Mouse (Mus musculus): ENCODE measurements around the gene Atp6v1f. TPM values are rescaled to one million over a fixed set of nuclear protein-coding genes. Genes with fewer than 3 reads are reported as not detected.

Atp6v1f gene
- 100 to 1,000 TPM; 317 to 338 TPM for polyA plus RNA-seq (2017; shearing (Covaris generic))

GRCm38 (mm10) chr6:29467583-29468354, at the start of gene Atp6v1f:
Gene Atp6v1f, plus strand, starts transcription at chr6:29467718.

GRCm38 (mm10) chr6:29433038-29433803, 34.3 kb upstream of the Atp6v1f start, which contains the start of gene Flnc:
Gene Flnc, plus strand, starts transcription at chr6:29433256.

GRCm38 (mm10) chr6:29471137-29471536, 3.6 kb downstream of the Atp6v1f start, which contains the start of gene Atp6v1fnb:
Gene Atp6v1fnb, plus strand, starts transcription at chr6:29471437.

GRCm38 (mm10) chr6:29507447-29508309, 40.2 kb downstream of the Atp6v1f start, which contains the start of gene Kcp:
Gene Kcp, minus strand, starts transcription at chr6:29507952.

Other genes with a start within 250 kb of the Atp6v1f start
- gene Hilpda, start 195.2 kb upstream of the Atp6v1f start, polyA plus RNA-seq (2017; shearing (Covaris generic)): 10 to 100 TPM; 30.8 to 33.0 TPM
- gene Fam71f2, start 188.1 kb upstream of the Atp6v1f start, polyA plus RNA-seq (2017; shearing (Covaris generic)): 1 to 10 TPM in 1 of 2 experiments, not detected in 1; 2.7 TPM
- not detected for gene Fam71f1, start 148.6 kb upstream of the Atp6v1f start, polyA plus RNA-seq (2017; shearing (Covaris generic))
- gene Calu, start 119.6 kb upstream of the Atp6v1f start, polyA plus RNA-seq (2017; shearing (Covaris generic)): 100 to 1,000 TPM in 1 of 2 experiments, 10 to 100 TPM in 1; 83.5 to 120 TPM
- gene Opn1sw, start 79.2 kb upstream of the Atp6v1f start, polyA plus RNA-seq (2017; shearing (Covaris generic)): 1 to 10 TPM in 1 of 2 experiments, under 1 TPM in 1; 0.10 to 1.1 TPM
- 1 to 10 TPM; 2.0 to 5.2 TPM for gene Ccdc136, start 71.4 kb upstream of the Atp6v1f start, polyA plus RNA-seq (2017; shearing (Covaris generic))
- gene Flnc, start 34.5 kb upstream of the Atp6v1f start, polyA plus RNA-seq (2017; shearing (Covaris generic)): under 1 TPM; 0.06 to 0.34 TPM
- under 1 TPM in 1 of 2 experiments, not detected in 1; 0.78 TPM for gene Atp6v1fnb, start 3.7 kb downstream of the Atp6v1f start, polyA plus RNA-seq (2017; shearing (Covaris generic))
- 1 to 10 TPM in 1 of 2 experiments, under 1 TPM in 1; 0.40 to 5.9 TPM for gene Kcp, start 40.2 kb downstream of the Atp6v1f start, polyA plus RNA-seq (2017; shearing (Covaris generic))
- gene Irf5, start 58.9 kb downstream of the Atp6v1f start, polyA plus RNA-seq (2017; shearing (Covaris generic)): 10 to 100 TPM; 20.2 to 42.7 TPM
- gene Tnpo3, start 142.2 kb downstream of the Atp6v1f start, polyA plus RNA-seq (2017; shearing (Covaris generic)): 100 to 1,000 TPM in 1 of 2 experiments, 10 to 100 TPM in 1; 86.2 to 101 TPM
- gene Tspan33, start 226.5 kb downstream of the Atp6v1f start, polyA plus RNA-seq (2017; shearing (Covaris generic)): 1 to 10 TPM in 1 of 2 experiments, under 1 TPM in 1; 0.13 to 1.3 TPM